Mouse (Mus musculus) bone marrow, adult 2 months (tissue): ENCODE measurements at regions not wholly inside any gene's neighbourhood (a gene's known extent, or its start where the extent isn't known, plus 50 kb on each side); places are given as distances from the start of the nearest gene placed in this dataset.

Experiments
- H3K27ac ChIP-seq: fragments of 200-500 bp; 2 replicates; pipeline ENCODE4 v1.5.1; 2012; ENCODE audit warnings: low read depth, mild to moderate bottlenecking, control low read depth, inconsistent platforms, low read length; ENCODE audit not compliant: control insufficient read depth, poor library complexity, insufficient read depth
- H3K4me1 ChIP-seq: fragments of 200-500 bp; 2 replicates; pipeline ENCODE4 v1.6.1; 2011; ENCODE audit warnings: low read length; ENCODE audit not compliant: control insufficient read depth, insufficient read depth
- H3K4me3 ChIP-seq: fragments of 200-500 bp; replicated peaks from 2 replicates; pipeline ENCODE3; 2011; ENCODE audit warnings: mild to moderate bottlenecking, low read depth, low read length, control low read depth; ENCODE audit not compliant: control insufficient read depth
- CTCF ChIP-seq: fragments of 200-500 bp; IDR thresholded peaks from 2 replicates; pipeline ENCODE4 v1.5.1; 2011; ENCODE audit warnings: low read length, control low read depth; ENCODE audit not compliant: control insufficient read depth, insufficient read depth
- POLR2A ChIP-seq: fragments of 200-500 bp; IDR thresholded peaks from 2 replicates; pipeline ENCODE4 v1.6.1; 2011; ENCODE audit warnings: low read depth, mild to moderate bottlenecking, control low read depth, low read length, borderline replicate concordance; ENCODE audit not compliant: control insufficient read depth
- WGBS: fragments of 180-500 bp; shearing (Covaris S2); methylation state at CpG from one replicate; pipeline ENCODE4 v1.1.7; 2018; 5-methylcytosine and 5-hydroxymethylcytosine counted together

DNA sequence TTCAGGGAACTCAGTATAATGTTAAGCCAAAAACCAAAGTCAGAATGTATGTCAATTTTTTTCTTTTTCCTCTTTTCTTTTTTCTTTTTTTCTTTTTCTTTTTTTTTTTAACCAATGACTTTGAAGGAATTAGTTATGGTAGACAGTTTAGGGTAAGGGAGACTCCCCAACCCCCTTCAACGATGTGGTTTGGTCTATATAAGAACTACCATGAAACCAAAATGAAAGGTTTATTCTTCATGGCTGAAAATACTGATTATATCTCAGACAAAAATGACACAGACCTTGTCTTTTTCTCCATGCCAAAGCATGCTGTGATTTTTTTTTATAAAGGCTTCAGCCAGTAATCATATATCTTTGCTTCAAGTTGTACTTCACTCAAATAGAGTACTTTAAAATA, 526.7 kb downstream of the Ptprc start:
- H3K4me3 ChIP-seq = no peak overlapping the region
- H3K27ac ChIP-seq = no peak overlapping the region
- WGBS = 80% methylated on average over 1 of the region's 1 CpGs
- no peak for TF ChIP-seq CTCF
- no peak for TF ChIP-seq POLR2A
- no peaks in the 10 kb centered on the region for H3K4me1 ChIP-seq

- Histone ChIP-seq H3K27ac (no peak overlapping the region), H3K4me1 (no peaks in the 10 kb centered on the region), H3K4me3 (no peak overlapping the region)
- 82% methylated on average over 6 of the region's 6 CpGs for WGBS
- TF ChIP-seq CTCF = no peak
- no peak for TF ChIP-seq POLR2A
These were observed 530.9 kb downstream of the Ptprc start for GRCm38 (mm10) chr1:137644601-137645040.

- no peaks in the 10 kb centered on the region for H3K4me1 ChIP-seq
- H3K27ac ChIP-seq = no peak overlapping the region
- TF ChIP-seq POLR2A = no peak
- no peak for TF ChIP-seq CTCF
- H3K4me3 ChIP-seq = no peak overlapping the region
- 81% methylated on average over 1 of the region's 1 CpGs for WGBS
These were observed 532.0 kb downstream of the Ptprc start for GRCm38 (mm10) chr1:137643508-137643907.

GRCm38 (mm10) chr1:137640848-137641247, 534.7 kb downstream of the Ptprc start:
- no peak overlapping the region for H3K27ac ChIP-seq
- 68% methylated on average over 7 of the region's 7 CpGs for WGBS
- no peak overlapping the region for H3K4me3 ChIP-seq
- H3K4me1 ChIP-seq = no peaks in the 10 kb centered on the region
- TF ChIP-seq POLR2A = no peak
- no peak for TF ChIP-seq CTCF

- TF ChIP-seq CTCF (no peak), POLR2A (no peak)
- Histone ChIP-seq H3K4me1 (no peaks in the 10 kb centered on the region), H3K27ac (no peak overlapping the region), H3K4me3 (no peak overlapping the region)
- WGBS = 75% methylated on average over 3 of the region's 3 CpGs
These were observed 538.6 kb downstream of the Ptprc start for GRCm38 (mm10) chr1:137636947-137637346.

- H3K27ac ChIP-seq = no peak overlapping the region
- no peaks in the 10 kb centered on the region for H3K4me1 ChIP-seq
- H3K4me3 ChIP-seq = no peak overlapping the region
- no peak for TF ChIP-seq POLR2A
- WGBS = 76% methylated on average over 3 of the region's 3 CpGs
These were observed 539.1 kb downstream of the Ptprc start for GRCm38 (mm10) chr1:137636321-137636944.

- Histone ChIP-seq H3K27ac (no peak overlapping the region), H3K4me3 (no peak overlapping the region), H3K4me1 (no peaks in the 10 kb centered on the region)
- no peak for TF ChIP-seq CTCF
- no peak for TF ChIP-seq POLR2A
- 76% methylated on average over 7 of the region's 7 CpGs for WGBS
These were observed 539.7 kb downstream of the Ptprc start for GRCm38 (mm10) chr1:137635781-137636180.

DNA sequence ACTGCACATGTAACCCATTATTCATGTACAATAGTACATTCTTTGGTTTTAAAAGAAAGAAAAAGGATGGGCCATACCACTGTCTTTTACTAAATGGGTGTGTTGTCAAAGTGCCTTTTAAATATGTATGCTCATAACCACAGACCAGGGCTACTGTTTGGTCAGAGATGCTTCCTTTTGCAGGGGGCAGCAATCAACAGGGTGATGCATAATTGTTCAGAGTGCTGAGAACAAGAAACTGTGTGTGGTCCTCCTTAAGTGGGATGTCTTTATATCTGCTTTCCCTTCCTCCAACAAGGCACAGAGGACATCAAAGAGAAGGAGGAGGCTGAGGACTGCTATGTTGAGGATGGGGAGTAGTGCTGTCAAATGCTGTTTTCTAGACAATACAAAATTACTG, 544.0 kb downstream of the Ptprc start:
- no peaks in the 10 kb centered on the region for H3K4me1 ChIP-seq
- no peak overlapping the region for H3K27ac ChIP-seq
- H3K4me3 ChIP-seq = no peak overlapping the region
- TF ChIP-seq POLR2A (no peak), CTCF (no peak)

GRCm38 (mm10) chr1:137620672-137621071, 554.8 kb downstream of the Ptprc start:
- 5% methylated on average over 5 of the region's 5 CpGs for WGBS
- TF ChIP-seq POLR2A (no peak), CTCF (no peak)
- Histone ChIP-seq H3K27ac (no peak overlapping the region), H3K4me3 (no peak overlapping the region), H3K4me1 (no peaks in the 10 kb centered on the region)

- H3K27ac ChIP-seq = no peak overlapping the region
- TF ChIP-seq CTCF (no peak), POLR2A (no peak)
- no peaks in the 10 kb centered on the region for H3K4me1 ChIP-seq
- 88% methylated on average over 2 of the region's 2 CpGs for WGBS
- no peak overlapping the region for H3K4me3 ChIP-seq
These were observed 557.3 kb downstream of the Ptprc start for GRCm38 (mm10) chr1:137618231-137618630.
